Mouse (Mus musculus) heart, embryonic 10.5 days (tissue): ENCODE results near the gene Tmco4. TPM values are rescaled to one million over a fixed set of nuclear protein-coding genes. Genes with fewer than 3 reads are reported as not detected.

Experiments used
- DNase-seq: peaks from one replicate; pipeline ENCODE4 v3.0.0-alpha.2; 2017; ENCODE audit warnings: low spot score
- H3K27ac ChIP-seq: fragments of 300-500 bp; sonication (generic); 2 replicates; pipeline ENCODE4 v1.5.1; 2016; ENCODE audit warnings: mild to moderate bottlenecking
- H3K27me3 ChIP-seq: fragments of 300-500 bp; sonication (generic); 2 replicates; pipeline ENCODE4 v1.6.1; 2016; ENCODE audit warnings: mild to moderate bottlenecking; ENCODE audit not compliant: poor library complexity, insufficient read depth, severe bottlenecking
- H3K36me3 ChIP-seq: fragments of 300-500 bp; sonication (generic); 2 replicates; pipeline ENCODE4 v1.6.1; 2016; ENCODE audit warnings: mild to moderate bottlenecking, moderate library complexity
- H3K4me1 ChIP-seq: fragments of 300-500 bp; sonication (generic); 2 replicates; pipeline ENCODE4 v1.6.1; 2016; ENCODE audit warnings: mild to moderate bottlenecking
- H3K4me3 ChIP-seq: fragments of 300-500 bp; sonication (generic); 2 replicates; pipeline ENCODE4 v1.5.1; 2016; ENCODE audit warnings: mild to moderate bottlenecking, moderate library complexity
- H3K9me3 ChIP-seq: fragments of 300-500 bp; sonication (generic); 2 replicates; pipeline ENCODE4 v1.6.1; 2016; ENCODE audit warnings: mild to moderate bottlenecking, moderate library complexity
- WGBS: fragments of 180-500 bp; shearing (Covaris S2); methylation state at CpG from one replicate; pipeline ENCODE4 v1.1.7; 2016; 5-methylcytosine and 5-hydroxymethylcytosine counted together
- polyA plus RNA-seq: library from polyadenylated mRNA; unstranded; fragments of >200 nt; fragmentation: Nextera tagmentation; extraction: Ambion mirVana; gene quantifications from 2 replicates; pipeline ENCODE4 v1.2.1, GENCODE M21; 2016

Tmco4 gene
- polyA plus RNA-seq, 1 experiment from 2014 or later: 3.4 TPM

DNA sequence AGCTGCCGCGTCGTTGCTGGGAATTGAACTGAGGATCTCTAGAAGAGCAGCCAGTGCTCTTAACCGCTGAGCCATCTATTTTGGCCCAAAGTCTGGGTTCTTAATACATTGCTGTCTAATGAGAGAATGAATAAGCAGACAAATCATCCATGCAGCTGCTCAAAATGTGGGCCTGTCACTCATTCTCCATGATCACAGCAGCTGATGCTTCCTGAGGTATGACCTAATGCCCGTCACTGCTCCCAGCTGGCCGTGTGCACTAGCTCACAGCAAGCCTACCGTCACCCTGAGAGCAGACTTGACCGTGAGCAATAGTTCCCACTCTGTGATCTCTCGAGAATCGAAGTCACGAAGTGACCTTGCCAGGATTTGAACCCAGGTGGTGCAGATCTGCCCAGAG is 106.8 kb downstream of the Tmco4 start:
- no peaks in the 10 kb centered on the region for H3K9me3 ChIP-seq
- peaks cover 26% of the 10 kb centered on the region for H3K4me1 ChIP-seq
- H3K4me3 ChIP-seq: no peak overlapping the region
- DNase-seq: no peak
- H3K36me3 ChIP-seq: no peaks in the 10 kb centered on the region
- no peak overlapping the region for H3K27ac ChIP-seq
- peaks cover 53% of the 10 kb centered on the region for H3K27me3 ChIP-seq
- WGBS: 81% methylated on average over 11 of the region's 11 CpGs

DNA sequence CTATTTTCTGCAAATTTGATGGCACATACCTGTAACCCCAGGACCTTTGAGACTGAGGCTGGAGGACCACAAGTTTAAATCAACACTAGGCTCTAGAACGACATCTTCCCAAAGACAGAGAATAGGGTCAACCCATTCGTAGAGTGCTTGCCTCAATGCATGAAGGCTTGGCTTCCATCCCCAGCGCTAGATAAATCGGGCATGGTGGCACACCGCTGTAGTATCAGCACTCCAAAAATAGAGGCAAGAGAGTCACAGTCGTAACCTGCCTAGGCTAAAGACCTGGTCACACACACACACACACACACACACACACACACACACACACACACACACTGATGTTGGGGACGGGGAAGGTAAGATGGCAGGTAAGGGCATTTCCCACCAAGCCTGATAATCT is 107.6 kb downstream of the Tmco4 start:
- 84% methylated on average over 7 of the region's 7 CpGs for WGBS
- H3K4me3 ChIP-seq: no peak overlapping the region

DNA sequence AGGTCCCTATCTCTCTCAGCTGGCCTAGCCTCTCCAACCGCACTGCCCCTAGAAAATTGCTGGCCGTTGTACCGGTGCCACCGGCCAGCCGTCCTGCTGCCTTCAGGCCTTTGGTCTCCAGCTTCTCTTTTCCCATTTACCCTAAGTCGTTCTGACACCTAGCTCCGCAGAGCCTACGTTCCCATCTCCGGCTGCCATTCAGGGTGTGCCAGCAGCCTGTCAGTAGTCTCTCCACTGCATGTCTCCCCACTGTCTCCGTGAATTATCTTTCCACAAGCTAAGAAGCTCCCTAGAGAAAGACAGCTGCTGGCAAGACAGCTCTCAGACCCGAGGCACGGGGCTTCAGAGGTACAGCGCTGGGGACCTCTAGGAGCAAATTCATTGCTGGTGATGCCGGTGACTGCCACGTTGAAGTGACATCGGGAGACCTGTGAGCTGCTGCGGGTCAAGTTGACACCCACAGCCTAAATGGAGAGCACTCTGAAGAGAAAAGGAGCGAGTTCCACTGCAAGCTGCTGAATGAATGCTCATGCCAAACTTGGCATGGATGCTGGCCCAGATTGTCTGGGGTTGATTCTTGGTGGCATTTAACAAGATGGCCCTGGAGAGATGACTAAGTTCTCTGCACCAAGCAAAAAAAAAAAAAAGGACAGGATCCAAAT is 108.7 kb downstream of the Tmco4 start:
- WGBS: 70% methylated on average over 18 of the region's 18 CpGs
- Histone ChIP-seq H3K36me3 (no peaks in the 10 kb centered on the region), H3K27me3 (peaks cover 44% of the 10 kb centered on the region)

More for the DNA sequence above, 107.6 kb downstream of the Tmco4 start:
- no peak for DNase-seq
- H3K9me3 ChIP-seq: no peaks in the 10 kb centered on the region
- H3K27me3 ChIP-seq: peaks cover 53% of the 10 kb centered on the region
- H3K4me1 ChIP-seq: peaks cover 17% of the 10 kb centered on the region
- H3K36me3 ChIP-seq: no peaks in the 10 kb centered on the region
- H3K27ac ChIP-seq: no peak overlapping the region

DNA sequence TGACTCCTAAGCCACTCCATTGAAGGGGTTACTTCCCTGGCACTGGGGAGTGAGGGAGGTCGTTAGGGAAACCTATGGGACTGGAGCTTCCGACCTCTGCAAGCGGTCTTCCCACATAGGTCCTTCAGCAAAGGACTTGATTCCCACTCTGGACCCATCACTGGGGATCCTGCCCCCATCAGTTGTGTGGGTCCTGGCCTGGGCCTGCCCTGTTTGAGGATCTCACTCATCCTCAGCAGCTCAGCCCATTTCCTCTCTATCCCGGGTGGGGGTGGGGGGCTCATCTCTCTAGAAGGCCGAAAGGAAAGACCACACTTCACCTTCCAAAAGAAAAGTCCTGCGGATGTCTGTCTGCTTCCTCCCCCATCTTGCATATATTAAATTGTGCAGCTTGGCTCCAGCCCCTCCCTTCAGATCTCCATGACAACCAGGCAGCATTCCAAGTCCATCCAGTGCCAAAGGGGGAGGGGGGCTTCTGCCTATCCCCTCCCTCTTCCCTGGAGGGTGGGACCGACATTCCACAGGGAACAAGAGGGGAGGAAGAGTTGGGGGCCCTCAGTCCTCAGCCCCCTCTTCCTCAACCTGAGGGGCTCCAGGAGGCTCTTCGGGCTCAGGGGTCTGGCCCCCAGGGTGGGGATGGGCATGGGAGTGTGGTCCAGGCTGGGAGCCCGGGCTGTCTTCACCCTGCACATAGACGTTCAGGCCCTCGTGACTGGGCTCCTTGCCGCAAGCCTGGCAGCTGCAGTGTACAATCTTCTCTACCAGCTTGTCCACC is 110.3 kb downstream of the Tmco4 start:
- no peak overlapping the region for H3K27ac ChIP-seq

More for the DNA sequence above, 108.7 kb downstream of the Tmco4 start:
- Histone ChIP-seq H3K4me3 (no peak overlapping the region), H3K9me3 (no peaks in the 10 kb centered on the region), H3K4me1 (peaks cover 14% of the 10 kb centered on the region), H3K27ac (no peak overlapping the region)
- no peak for DNase-seq

DNA sequence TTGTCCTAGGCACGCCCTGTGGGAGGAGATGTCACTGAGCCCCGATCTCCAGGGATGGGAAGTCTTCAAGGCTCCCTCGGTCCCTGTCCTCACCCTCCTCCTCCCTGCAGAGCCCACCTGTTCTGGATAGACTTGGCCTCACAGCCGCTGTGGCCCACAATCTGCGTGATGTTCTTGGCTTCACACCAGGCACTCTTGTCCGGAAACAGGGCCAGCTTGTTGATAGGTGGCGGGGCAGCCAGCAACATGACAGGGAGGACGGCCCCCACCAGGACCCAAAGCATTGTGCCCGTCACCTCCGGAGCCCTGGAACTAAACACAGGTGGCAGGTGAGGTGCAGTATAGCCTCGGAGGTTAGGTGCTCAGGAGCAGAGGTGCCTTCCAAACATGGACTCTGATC is 112.6 kb downstream of the Tmco4 start:
- Histone ChIP-seq H3K9me3 (no peaks in the 10 kb centered on the region), H3K27me3 (peaks cover 62% of the 10 kb centered on the region), H3K4me3 (no peak overlapping the region), H3K4me1 (peaks cover 20% of the 10 kb centered on the region), H3K36me3 (no peaks in the 10 kb centered on the region), H3K27ac (no peak overlapping the region)
- 57% methylated on average over 11 of the region's 11 CpGs for WGBS
- no peak for DNase-seq

More for the DNA sequence above, 110.3 kb downstream of the Tmco4 start:
- H3K4me3 ChIP-seq: 0 out of 2 replicates have a peak overlapping the region, but pooled peaks have one; percentile 2
- peaks cover 14% of the 10 kb centered on the region for H3K4me1 ChIP-seq
- H3K9me3 ChIP-seq: no peaks in the 10 kb centered on the region
- no peak for DNase-seq
- 48% methylated on average over 12 of the region's 12 CpGs for WGBS
- no peaks in the 10 kb centered on the region for H3K36me3 ChIP-seq
- H3K27me3 ChIP-seq: peaks cover 43% of the 10 kb centered on the region

DNA sequence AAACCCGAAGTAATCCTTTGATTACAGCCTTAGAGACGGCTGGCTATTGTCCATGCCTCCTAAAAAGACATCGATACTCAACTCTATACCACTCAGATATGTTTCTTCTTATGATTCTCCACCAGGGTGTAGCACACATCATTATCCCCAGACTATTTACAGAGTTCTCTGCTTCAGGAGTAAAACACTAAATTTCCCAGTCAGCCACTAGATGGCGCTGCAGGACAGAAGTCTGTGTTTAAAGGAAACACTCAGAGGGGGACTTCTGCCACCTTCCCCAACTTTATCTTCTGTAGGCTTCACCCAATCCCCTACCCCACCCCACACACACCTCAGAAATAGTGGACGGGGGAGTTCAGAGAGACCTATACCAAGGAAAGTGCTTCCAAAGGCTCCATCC is 113.3 kb downstream of the Tmco4 start:
- peaks cover 67% of the 10 kb centered on the region for H3K27me3 ChIP-seq
- WGBS: 24% methylated on average over 5 of the region's 5 CpGs

DNA sequence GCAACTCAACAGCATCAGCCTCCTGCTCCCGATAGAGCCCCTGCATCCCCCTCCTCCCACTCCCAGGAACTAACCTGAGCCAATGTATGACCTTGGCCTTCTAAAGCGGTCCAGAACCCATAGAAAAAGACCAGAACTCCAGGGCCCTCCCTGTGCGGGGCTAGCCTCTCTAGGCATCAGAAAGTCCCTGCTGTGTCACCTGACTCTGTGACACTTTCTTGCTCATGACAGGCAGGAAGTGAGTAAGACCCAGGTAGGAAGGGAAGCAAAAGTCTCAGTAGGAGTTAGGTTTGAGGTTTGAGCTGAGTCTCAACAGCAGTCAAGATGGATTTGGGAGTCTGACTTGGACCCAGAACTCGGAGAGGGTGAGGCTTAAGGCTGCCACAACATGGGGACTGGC is 114.3 kb downstream of the Tmco4 start:
- no peak overlapping the region for H3K4me3 ChIP-seq
- peaks cover 70% of the 10 kb centered on the region for H3K27me3 ChIP-seq
- H3K36me3 ChIP-seq: no peaks in the 10 kb centered on the region
- H3K27ac ChIP-seq: peak overlapping the region; percentile 13; the same call in 1 of the 2 replicates
- peaks cover 35% of the 10 kb centered on the region for H3K4me1 ChIP-seq
- WGBS: 61% methylated on average over 4 of the region's 4 CpGs
- no peak for DNase-seq
- H3K9me3 ChIP-seq: no peaks in the 10 kb centered on the region

More for the DNA sequence above, 113.3 kb downstream of the Tmco4 start:
- H3K36me3 ChIP-seq: no peaks in the 10 kb centered on the region
- H3K4me3 ChIP-seq: no peak overlapping the region
- H3K27ac ChIP-seq: no peak overlapping the region
- H3K9me3 ChIP-seq: no peaks in the 10 kb centered on the region
- peaks cover 26% of the 10 kb centered on the region for H3K4me1 ChIP-seq
- DNase-seq: peak; percentile 85

DNA sequence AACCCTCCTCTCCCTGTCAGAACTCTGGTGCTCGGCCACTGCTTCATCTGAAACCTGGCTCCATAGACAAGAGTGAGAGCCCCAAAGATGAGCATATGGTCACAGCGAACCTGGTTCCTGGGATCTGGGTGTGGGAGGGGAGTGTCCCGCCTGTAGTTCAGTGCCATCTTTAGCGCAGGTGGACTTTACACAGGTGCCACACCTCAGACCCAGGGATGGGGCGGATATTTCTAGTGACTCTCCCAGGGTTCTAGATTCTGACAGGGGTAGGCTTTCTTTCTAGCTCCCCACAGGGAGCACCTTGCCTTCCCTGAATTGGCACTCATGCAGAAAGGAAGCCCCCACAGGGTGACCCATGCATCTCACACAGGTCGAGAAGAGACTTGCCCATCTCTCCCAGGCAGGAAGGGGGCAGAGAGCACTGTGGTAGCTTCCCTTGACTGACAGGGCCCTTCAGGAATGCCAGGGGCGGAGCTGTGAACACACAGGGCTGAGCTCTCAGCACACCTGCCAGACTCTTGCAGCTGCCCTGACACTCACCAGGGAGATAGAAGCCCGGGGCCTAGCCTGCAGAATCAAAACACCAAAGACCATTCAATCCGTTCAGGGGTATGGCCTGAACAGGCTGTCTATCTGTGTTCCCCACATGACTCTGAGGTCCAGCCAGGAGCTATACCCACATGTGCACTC is 116.4 kb downstream of the Tmco4 start:
- DNase-seq: no peak
- Histone ChIP-seq H3K27ac (no peak overlapping the region), H3K4me1 (peaks cover 33% of the 10 kb centered on the region), H3K36me3 (no peaks in the 10 kb centered on the region), H3K9me3 (no peaks in the 10 kb centered on the region), H3K27me3 (peaks cover 87% of the 10 kb centered on the region), H3K4me3 (no peak overlapping the region)
- WGBS: 40% methylated on average over 9 of the region's 9 CpGs

DNA sequence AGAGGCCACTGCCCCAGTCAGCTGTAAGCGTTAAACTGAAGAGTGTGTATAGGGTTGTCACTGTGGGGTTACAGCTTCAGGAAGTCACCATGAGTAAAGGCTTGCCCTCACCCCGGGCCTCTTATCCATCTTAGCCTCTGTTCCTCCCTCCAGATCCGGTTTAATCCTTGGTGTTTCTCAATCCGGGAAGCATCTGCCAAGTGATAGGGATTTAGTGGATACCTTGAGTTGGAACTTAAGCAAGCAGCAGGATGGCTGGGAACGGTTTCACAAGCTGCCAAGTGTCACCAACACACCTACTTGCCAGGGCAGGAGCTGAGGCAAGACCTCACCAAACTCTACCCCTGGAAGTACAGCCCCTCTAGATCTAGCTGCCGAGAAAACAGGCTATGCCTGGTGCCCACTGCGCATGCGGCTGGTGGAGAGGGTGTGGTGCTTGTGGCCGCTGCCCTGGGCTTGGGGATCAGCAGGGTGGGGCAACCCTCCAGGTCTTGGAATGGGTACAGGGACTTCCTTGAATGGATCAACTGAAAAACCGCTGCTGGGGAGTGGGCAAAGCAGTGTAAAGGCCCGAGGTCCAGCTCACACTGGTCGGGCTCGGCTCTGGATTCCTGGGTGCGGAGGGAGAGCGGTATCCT is 117.7 kb downstream of the Tmco4 start:
- DNase-seq: no peak
- 59% methylated on average over 15 of the region's 15 CpGs for WGBS
- H3K4me3 ChIP-seq: no peak overlapping the region
- no peaks in the 10 kb centered on the region for H3K9me3 ChIP-seq
- H3K27ac ChIP-seq: no peak overlapping the region
- no peaks in the 10 kb centered on the region for H3K36me3 ChIP-seq
- peaks cover 85% of the 10 kb centered on the region for H3K27me3 ChIP-seq
- H3K4me1 ChIP-seq: peaks cover 37% of the 10 kb centered on the region

DNA sequence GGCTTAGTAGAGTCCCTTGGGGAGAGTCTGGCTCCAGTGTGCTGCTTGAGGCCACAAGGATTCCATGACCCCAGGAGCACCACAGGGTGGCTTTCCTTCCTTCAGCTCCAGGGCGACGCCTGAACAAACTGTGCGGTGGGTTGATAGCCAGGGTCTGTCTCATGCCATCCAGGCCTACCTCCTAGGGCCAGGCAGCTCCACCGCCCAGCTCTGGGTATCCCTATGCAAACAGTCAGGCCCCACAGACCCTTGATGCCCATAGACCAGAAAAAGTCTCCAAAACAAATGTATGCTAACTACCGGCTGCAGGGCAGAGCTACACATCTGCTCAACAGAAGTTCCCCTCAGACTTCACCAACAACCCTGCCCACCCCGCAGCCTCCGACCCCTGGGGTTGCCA is 118.4 kb downstream of the Tmco4 start:
- DNase-seq: no peak
- H3K27me3 ChIP-seq: peaks cover 88% of the 10 kb centered on the region
- no peaks in the 10 kb centered on the region for H3K9me3 ChIP-seq
- WGBS: 43% methylated on average over 7 of the region's 7 CpGs
- no peak overlapping the region for H3K4me3 ChIP-seq
- peak overlapping the region; percentile 88; the same call in 1 of the 2 replicates for H3K27ac ChIP-seq
- peaks cover 37% of the 10 kb centered on the region for H3K4me1 ChIP-seq
- H3K36me3 ChIP-seq: no peaks in the 10 kb centered on the region

DNA sequence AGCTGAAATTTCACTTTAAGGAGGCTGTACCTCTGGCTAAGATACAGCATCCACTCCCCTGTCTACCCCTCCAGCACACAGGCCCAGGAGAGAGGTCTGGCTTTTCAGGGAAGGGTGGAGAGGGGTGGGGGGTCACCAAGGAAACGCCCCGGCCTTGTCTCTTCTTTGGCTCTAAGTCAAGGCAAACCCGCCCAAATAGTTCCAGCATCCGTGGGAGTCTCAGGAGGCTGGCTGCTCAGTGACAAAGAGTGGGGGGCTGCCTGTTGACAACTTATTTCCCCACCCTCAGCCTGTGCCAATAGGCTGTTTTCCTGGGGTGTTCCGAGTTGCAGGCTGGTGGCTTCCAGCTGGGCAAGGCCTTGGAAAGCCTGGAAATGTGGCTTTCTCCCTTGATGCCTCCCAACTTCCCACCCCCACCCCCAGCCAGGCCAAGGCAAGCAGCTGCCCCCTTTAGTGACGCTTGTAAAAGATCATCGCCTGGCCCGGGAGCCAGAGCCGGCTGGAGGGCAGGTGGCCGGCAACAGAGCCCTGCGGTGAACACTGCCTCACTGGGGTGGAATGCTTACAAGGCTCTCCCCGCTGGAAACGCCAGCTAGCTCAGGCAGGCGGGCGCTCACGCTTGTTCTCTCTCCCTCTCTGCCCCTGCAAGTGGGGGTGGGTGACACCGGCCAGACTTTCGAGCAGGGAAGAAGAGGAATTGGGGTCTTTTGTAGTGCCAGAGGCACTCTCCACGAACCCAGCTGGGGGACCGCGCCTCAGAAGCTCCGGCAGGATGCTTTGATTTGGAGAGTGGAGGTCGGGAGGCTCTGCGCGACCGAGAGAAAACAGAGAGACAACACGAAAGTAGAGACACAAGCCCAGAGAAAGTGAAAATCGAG is 119.0 kb downstream of the Tmco4 start:
- H3K27ac ChIP-seq: peak overlapping the region; percentile 88
- no peak for DNase-seq
- peaks cover 37% of the 10 kb centered on the region for H3K4me1 ChIP-seq
- 5% methylated on average over 28 of the region's 28 CpGs for WGBS
- H3K4me3 ChIP-seq: peak overlapping the region; percentile 71
- H3K9me3 ChIP-seq: no peaks in the 10 kb centered on the region
- H3K27me3 ChIP-seq: peaks cover 85% of the 10 kb centered on the region
- H3K36me3 ChIP-seq: no peaks in the 10 kb centered on the region
